Mouse (Mus musculus) testis, adult 10 weeks (tissue): ENCODE results near the gene Ly6c1. TPM values are rescaled to one million over a fixed set of nuclear protein-coding genes. Genes with fewer than 3 reads are reported as not detected.

Source experiments
- polyA plus RNA-seq: library from polyadenylated mRNA; stranded (reverse); fragments of 350-450 nt; fragmentation: Illumina TruSeq; extraction: RNeasy Lipid Tissue Mini Kit (QIAGEN cat#74804); gene quantifications from one replicate; pipeline ENCODE4 v1.2.3, GENCODE M21; 2014; ENCODE audit warnings: low read depth, low replicate concordance

Gene Ly6c1
- polyA plus RNA-seq: 6.8 TPM

DNA sequence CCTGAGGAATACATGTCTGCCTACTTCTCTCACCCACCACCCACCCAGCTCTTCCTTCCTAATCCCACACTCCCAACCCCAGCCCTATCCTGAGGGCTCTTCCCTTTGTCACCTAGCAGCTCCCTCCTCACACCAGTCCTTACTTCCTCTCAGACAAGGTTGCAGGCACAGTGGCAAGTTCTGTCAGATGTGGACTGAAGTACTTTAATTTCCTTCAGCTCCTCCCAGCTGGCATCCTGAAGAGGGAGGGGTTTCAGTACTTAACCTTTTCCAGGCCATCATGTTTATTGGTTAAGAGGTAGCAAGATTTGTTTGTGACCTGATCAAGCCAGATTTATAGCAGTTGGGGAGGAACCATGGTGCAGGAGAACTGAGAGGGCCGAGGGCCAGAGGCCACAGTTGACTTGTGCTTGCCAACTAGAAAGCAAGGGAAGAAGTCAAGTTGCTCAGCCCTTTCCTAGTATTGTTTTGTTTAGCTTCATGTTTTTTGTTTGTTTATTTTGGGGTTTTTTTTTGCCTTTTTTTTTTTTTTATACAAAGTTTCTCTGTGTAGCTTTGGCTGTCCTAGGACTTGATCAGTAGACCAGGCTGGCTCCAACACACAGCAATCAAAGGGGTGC, at the start of gene Ly6c1:
Gene Ly6c1 (minus strand): TSS at position 189 of the 620 bp plus-strand sequence.

Other genes starting within 250 kb of the Ly6c1 start
- 91.5 TPM for gene Gml2, start 229.8 kb downstream of the Ly6c1 start, polyA plus RNA-seq
- gene 2010109I03Rik, start 151.8 kb downstream of the Ly6c1 start, polyA plus RNA-seq: 2.7 TPM
- gene Ly6i, start 65.4 kb downstream of the Ly6c1 start, polyA plus RNA-seq: 0.27 TPM
- 4.8 TPM for gene Ly6a, start 50.8 kb downstream of the Ly6c1 start, polyA plus RNA-seq
- gene Ly6c2, start 63.1 kb upstream of the Ly6c1 start, polyA plus RNA-seq: not detected
- not detected for gene Ly6g, start 106.4 kb upstream of the Ly6c1 start, polyA plus RNA-seq
- not detected for gene BC025446, start 167.5 kb upstream of the Ly6c1 start, polyA plus RNA-seq
- 1.6 TPM for gene Ly6f, start 219.6 kb upstream of the Ly6c1 start, polyA plus RNA-seq